Mouse (Mus musculus) telencephalon, adult 2 months (tissue): ENCODE measurements around the gene Scel.

Experiments
- DNase-seq: peaks from one replicate; pipeline ENCODE4 v3.0.0-alpha.2; 2011; ENCODE audit warnings: low read depth, low spot score

Gene Scel

GRCm38 (mm10) chr14:103513473-103513811 lies 300 bp downstream of the Scel start:
- no peak for DNase-seq

- no peak for DNase-seq
These were observed 2.3 kb downstream of the Scel start for GRCm38 (mm10) chr14:103515419-103515818.

DNA sequence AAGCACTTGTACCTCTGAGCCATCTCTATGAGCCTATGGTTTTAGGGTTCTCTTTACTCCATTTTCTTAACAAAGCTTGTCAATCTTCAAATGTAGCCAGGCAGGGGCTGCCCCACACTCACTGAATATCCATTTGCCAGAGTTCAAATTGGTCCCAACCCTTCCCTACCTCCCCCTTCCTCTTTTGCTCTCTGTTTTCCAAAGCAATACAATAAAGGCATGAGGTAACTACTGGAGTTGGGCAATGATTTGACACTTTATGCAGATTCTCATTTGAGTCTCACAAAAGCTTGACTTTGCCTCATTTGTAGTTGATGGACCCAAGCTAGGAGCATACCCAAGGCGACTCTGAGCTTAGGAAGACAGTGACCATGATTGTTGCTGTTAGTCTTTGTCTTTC lies 13.1 kb downstream of the Scel start:
- DNase-seq: no peak

DNA sequence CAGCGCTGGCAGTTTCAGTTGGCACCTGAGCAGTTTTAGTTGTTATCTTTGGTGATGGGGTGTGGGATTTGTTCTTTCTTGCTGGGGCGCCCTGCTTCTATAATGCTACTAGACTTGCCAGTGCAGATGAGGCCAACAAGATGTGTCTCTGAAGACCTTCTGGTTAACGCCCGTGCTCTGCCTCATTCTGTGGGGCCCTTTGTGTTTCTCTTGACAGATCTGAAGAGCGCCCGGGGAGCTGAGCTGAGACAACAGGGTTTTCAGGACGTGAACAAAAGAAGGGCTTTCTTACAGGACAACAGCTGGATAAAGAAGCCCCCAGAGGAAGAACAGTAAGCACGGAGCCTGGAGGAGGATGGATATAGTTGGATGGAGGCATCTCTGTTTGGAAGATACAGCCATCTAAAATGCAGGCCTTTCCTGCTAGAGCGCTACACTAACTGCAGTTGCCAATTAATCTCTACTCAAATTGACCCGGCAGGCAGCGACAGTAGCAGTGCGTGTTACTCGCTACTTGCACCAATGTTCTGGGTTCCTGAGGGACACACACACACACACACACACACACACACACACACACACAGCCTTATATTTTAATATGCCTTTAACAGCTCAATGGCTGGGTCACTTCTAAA lies 16.7 kb downstream of the Scel start:
- no peak for DNase-seq

GRCm38 (mm10) chr14:103531722-103532341 lies 18.7 kb downstream of the Scel start:
- no peak for DNase-seq

GRCm38 (mm10) chr14:103535511-103536024 lies 22.4 kb downstream of the Scel start:
- no peak for DNase-seq

DNA sequence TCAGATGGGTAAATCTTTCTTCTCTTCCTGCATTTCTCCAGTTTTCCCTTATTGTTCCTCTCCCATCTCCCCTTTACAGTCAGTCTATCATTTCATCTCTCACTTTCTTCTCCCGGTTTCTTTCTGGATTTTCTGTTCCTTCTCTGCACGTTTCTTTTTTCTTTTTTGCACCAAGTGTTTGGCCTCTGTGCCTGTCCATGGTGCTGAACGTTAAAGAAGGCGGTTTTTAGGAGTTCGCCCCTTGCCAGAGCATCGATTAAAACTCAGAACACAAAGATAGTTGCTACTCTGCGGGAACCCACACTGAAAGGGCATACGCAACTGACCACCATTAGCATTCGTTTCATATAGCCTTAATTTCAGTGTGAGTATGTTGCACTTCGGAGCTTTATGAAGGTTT lies 23.2 kb downstream of the Scel start:
- no peak for DNase-seq

- DNase-seq: no peak
These were observed 24.4 kb downstream of the Scel start for GRCm38 (mm10) chr14:103537355-103538056.

DNA sequence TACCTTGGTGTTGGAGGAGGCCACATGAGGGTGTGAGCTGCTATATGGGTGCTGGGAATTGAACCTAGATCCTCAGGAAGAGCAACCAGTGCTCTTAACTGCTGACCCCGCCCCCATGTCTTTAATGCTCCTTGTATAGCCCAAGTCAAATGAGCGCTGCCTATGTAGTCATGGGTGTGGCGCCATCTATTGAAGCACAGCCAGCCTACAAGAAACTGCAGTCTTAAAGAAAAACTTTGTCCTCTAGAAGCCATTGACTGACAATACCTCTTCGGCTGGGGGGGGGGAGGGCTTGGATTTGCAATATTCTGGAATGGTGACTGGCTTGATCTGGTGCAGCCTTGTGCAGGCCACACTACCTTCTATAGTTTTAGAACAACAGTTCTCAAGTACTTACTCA lies 26.7 kb downstream of the Scel start:
- DNase-seq: no peak

- no peak for DNase-seq
These were observed 28.5 kb downstream of the Scel start for GRCm38 (mm10) chr14:103541679-103542078.

GRCm38 (mm10) chr14:103543304-103544079 lies 30.4 kb downstream of the Scel start:
- no peak for DNase-seq

DNA sequence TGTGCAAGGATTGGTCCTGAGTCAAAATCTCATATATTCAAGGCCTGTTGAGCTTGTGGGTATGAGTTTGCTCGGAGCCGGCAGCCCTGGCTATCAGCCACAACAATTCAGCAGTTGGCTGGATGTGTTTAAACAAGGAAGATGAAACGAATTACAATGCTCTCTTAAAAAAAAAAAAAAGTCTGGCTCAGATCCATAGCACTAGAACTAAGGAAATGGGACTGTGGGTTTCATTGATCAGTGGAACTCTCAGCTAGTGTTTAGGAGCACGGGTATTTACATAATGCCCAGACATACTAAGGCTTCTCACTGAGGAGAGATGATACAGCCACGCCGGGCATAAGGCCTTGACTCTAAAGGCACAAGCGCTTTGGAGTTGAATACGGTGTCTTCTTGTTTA lies 32.6 kb downstream of the Scel start:
- no peak for DNase-seq

DNA sequence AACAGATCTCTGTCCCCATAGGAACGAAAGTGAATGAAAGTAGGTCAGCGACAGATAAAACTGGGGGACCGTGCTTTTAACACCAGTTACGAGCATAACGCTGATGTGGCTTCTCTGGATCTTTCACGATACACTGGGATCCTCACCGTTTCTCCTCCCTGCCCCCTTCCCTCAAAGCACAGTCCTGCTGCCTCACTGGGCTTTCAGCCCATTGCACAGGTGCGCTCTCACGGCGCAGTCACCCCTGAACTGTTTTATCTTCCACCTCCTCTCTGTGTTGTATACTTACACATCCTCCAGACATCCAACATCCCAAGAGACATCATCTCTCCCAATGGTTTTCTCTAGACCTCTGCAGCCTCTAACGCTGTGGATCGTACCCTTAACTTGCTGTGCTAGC lies 33.1 kb downstream of the Scel start:
- DNase-seq: no peak

DNA sequence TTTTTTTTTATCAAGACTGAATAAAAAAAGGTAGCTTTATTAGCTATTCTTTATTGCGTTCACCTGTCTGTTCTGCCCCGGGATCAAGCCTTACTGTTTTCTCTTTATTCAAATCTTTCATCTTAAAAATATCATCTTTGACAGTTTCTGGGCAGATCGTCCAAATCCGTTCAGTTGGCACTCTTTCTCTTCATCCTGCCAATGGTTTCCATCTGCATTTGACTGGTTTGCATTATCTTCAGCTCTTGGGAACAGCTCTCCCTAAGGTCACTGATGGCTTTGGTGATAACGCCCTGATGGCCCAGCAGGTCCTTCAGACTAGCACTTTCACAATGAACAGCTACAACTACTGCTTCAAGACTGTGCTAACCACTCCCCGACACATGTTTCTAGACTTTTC lies 35.1 kb downstream of the Scel start:
- DNase-seq: no peak

GRCm38 (mm10) chr14:103550480-103550879 lies 37.3 kb downstream of the Scel start:
- DNase-seq: peak; percentile 71

- DNase-seq: no peak
These were observed 37.8 kb downstream of the Scel start for GRCm38 (mm10) chr14:103550921-103551320.

DNA sequence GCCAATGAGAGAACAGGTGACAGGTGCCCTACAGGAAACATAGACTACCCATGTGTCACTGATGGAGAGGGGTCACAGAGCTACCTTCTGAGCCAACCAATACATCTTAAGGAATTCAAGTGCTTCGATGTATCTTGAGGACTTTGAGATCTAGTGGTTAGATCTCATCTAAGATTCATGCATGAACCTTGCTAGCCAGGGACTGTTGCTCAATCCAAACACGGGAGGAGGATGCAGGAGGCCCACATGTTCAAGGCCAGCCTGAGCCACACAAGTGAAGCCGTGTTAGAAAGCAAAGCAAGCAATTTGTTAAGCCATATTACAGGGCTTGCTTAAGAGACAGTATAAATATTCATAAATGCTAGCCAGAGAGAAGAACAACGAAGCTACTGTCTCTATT lies 38.8 kb downstream of the Scel start:
- no peak for DNase-seq

- DNase-seq: peak; percentile 69
These were observed 39.2 kb downstream of the Scel start for GRCm38 (mm10) chr14:103552379-103552778.

GRCm38 (mm10) chr14:103556609-103557008 lies 43.5 kb downstream of the Scel start:
- DNase-seq: no peak

DNA sequence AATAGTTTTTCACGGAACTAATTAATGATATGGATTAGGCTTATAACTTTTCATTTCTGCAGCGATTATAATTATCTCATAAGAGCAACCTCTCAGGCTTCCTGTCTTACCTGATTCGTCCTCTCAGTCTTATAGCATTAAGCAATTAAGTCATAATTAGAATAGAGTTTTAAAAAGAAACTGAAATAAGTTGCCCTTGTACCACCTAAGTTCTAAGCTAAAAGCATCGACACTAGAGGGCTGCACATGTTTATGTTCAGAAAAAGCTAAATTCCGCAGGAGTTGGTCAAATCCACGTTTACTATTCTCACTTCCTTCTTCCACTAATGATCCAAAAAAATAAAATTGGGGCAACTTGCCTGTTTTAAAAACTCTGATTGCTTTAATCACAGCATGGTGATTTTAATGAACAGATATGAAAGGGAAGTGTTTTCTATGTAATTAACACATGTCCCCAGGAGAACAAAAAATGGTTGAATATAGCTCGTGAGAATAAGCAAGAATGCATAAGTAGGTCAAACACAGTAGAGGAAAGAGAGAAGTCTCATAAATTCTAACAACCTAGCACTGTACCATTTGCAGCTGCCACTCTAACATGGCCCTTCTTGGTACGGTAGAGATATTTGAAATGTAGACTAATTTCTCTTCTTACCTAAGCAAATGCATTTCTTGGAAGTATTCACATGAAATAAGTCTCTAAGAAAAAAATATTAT lies 48.4 kb downstream of the Scel start:
- DNase-seq: no peak

- no peak for DNase-seq
These were observed 54.8 kb downstream of the Scel start for GRCm38 (mm10) chr14:103567957-103568356.

- DNase-seq: no peak
These were observed 55.3 kb downstream of the Scel start for GRCm38 (mm10) chr14:103568433-103568832.
